Mouse (Mus musculus) gastrocnemius, adult 18-20 months (tissue): ENCODE measurements around the gene Krtap11-1. TPM values are rescaled to one million over a fixed set of nuclear protein-coding genes. Genes with fewer than 3 reads are reported as not detected.

Source experiments
- total RNA-seq, 2 experiments: library from RNA; stranded (reverse); gene quantifications; 2 replicates each; pipeline ENCODE4 v1.2.3; 2021

Krtap11-1 gene
- total RNA-seq, 2 experiments from 2014 or later = not detected

Other genes with a start within 250 kb of the Krtap11-1 start
- not detected for gene Krtap21-1, start 167.3 kb downstream of the Krtap11-1 start, total RNA-seq
- not detected for gene Krtap6-2, start 151.1 kb downstream of the Krtap11-1 start, total RNA-seq
- not detected for gene Krtap8-1, start 83.2 kb downstream of the Krtap11-1 start, total RNA-seq
- not detected for gene Krtap7-1, start 62.9 kb downstream of the Krtap11-1 start, total RNA-seq